21 mouse cellular contexts compared by ENCODE assay signal in genomic region chr13:63879864-63880141, GRCm38 (mm10).
"Had no signal": no experiment of that assay in that cellular context is flagged by ENCODE, and none has a peak within 500 bp of the region (broad histone marks: within the 10 kb centered on the region; RNA-seq: fewer than 3 reads in every experiment).

No protein-coding gene starts in this region.

- H3K27ac ChIP-seq: liver, embryonic 12.5 days; liver, embryonic 14.5 days; lung, embryonic 15.5 days; midbrain, embryonic 10.5 days; midbrain, embryonic 12.5 days; midbrain, embryonic 15.5 days; neural tube, embryonic 13.5 days; neural tube, embryonic 15.5 days; stomach, embryonic 15.5 days had no signal

- H3K9ac ChIP-seq: liver, embryonic 12.5 days; liver, embryonic 14.5 days; lung, embryonic 15.5 days; midbrain, embryonic 12.5 days; midbrain, embryonic 15.5 days; neural tube, embryonic 13.5 days; neural tube, embryonic 15.5 days; stomach, embryonic 15.5 days had no signal

- DNase-seq: lung, adult 2 months; lung, postnatal 10 days; lung, postnatal 4 days; retina, postnatal 1 day; right cerebral cortex, adult 18-20 months; right cerebral cortex, postnatal 25 days; right cerebral cortex, postnatal 4 days; spleen, adult 18-20 months; thymus, adult 2 months; thymus, postnatal 25 days; thymus, postnatal 4 days had no signal

- H3K4me3 ChIP-seq: liver, embryonic 12.5 days; lung, embryonic 15.5 days; midbrain, embryonic 10.5 days; midbrain, embryonic 12.5 days; midbrain, embryonic 15.5 days; myocyte; neural tube, embryonic 13.5 days; neural tube, embryonic 15.5 days; stomach, embryonic 15.5 days had no signal

- ATAC-seq: liver, embryonic 12.5 days had no signal

- H3K27me3 ChIP-seq: liver, embryonic 12.5 days; lung, embryonic 15.5 days; midbrain, embryonic 12.5 days; midbrain, embryonic 15.5 days; neural tube, embryonic 13.5 days; neural tube, embryonic 15.5 days; stomach, embryonic 15.5 days had no signal

- H3K36me3 ChIP-seq: midbrain, embryonic 12.5 days; midbrain, embryonic 15.5 days; neural tube, embryonic 13.5 days; stomach, embryonic 15.5 days had no signal

- H3K9me3 ChIP-seq: liver, embryonic 12.5 days; lung, embryonic 15.5 days; midbrain, embryonic 10.5 days; midbrain, embryonic 12.5 days; midbrain, embryonic 15.5 days; neural tube, embryonic 13.5 days; neural tube, embryonic 15.5 days; stomach, embryonic 15.5 days had no signal

- H3K4me2 ChIP-seq: liver, embryonic 12.5 days; lung, embryonic 15.5 days; midbrain, embryonic 12.5 days; midbrain, embryonic 15.5 days; neural tube, embryonic 13.5 days; neural tube, embryonic 15.5 days; stomach, embryonic 15.5 days had no signal

- H3K4me1 ChIP-seq: midbrain, embryonic 15.5 days; neural tube, embryonic 13.5 days; neural tube, embryonic 15.5 days; stomach, embryonic 15.5 days had no signal
